Mouse (Mus musculus): Measurements from ENCODE around the gene Car9. TPM values are rescaled to one million over a fixed set of nuclear protein-coding genes. Genes with fewer than 3 reads are reported as not detected.

Gene Car9
- polyA plus RNA-seq, 1 experiment: 0.61 TPM

GRCm38 (mm10) chr4:43492821-43493185 is 14.0 kb upstream of the Car9 start, which contains the start of gene Ccdc107:
Ccdc107 (plus strand) TSS chr4:43492900.
- Histone ChIP-seq H3K27ac (ENCODE audit: insufficient read depth, low read length) (peak within 1 kb of the TSS; percentile 25; the same call in 1 of the 2 replicates), H3K4me3 (ENCODE audit: insufficient read depth, low read length) (peak within 1 kb of the TSS; percentile 80), H3K4me1 (ENCODE audit: control insufficient read depth, insufficient read depth, low read length) (no peaks in the 10 kb centered on the region)
- TF ChIP-seq POLR2A (IDR thresholded peaks at IDR 0.05; ENCODE audit: extremely low read depth, insufficient read depth, low read length): no peak

- Histone ChIP-seq H3K4me1 (ENCODE audit: control insufficient read depth, insufficient read depth, low read length) (no peaks in the 10 kb centered on the region), H3K4me3 (ENCODE audit: insufficient read depth, low read length) (peak overlapping the region; percentile 80), H3K27ac (ENCODE audit: insufficient read depth, low read length) (peak overlapping the region; percentile 25; the same call in 1 of the 2 replicates)
- TF ChIP-seq CTCF (IDR thresholded peaks at IDR 0.05; ENCODE audit: extremely low read depth, insufficient read depth, low read length) (no peak), POLR2A (IDR thresholded peaks at IDR 0.05; ENCODE audit: extremely low read depth, insufficient read depth, low read length) (peak; percentile 96)
Observed at GRCm38 (mm10) chr4:43493186-43493845, 13.4 kb upstream of the Car9 start.

- H3K27ac ChIP-seq (ENCODE audit: insufficient read depth, low read length): no peak overlapping the region
- no peak for TF ChIP-seq POLR2A (IDR thresholded peaks at IDR 0.05; ENCODE audit: extremely low read depth, insufficient read depth, low read length)
- TF ChIP-seq CTCF (IDR thresholded peaks at IDR 0.05; ENCODE audit: extremely low read depth, insufficient read depth, low read length): no peak
Observed at GRCm38 (mm10) chr4:43493846-43494240, 12.9 kb upstream of the Car9 start.

GRCm38 (mm10) chr4:43496587-43496986 is 10.2 kb upstream of the Car9 start:
- TF ChIP-seq POLR2A (IDR thresholded peaks at IDR 0.05; ENCODE audit: extremely low read depth, insufficient read depth, low read length) (no peak), CTCF (IDR thresholded peaks at IDR 0.05; ENCODE audit: extremely low read depth, insufficient read depth, low read length) (no peak)
- H3K4me1 ChIP-seq (ENCODE audit: control insufficient read depth, insufficient read depth, low read length): no peaks in the 10 kb centered on the region
- no peak overlapping the region for H3K27ac ChIP-seq (ENCODE audit: insufficient read depth, low read length)
- H3K4me3 ChIP-seq (ENCODE audit: insufficient read depth, low read length): no peak overlapping the region

More at GRCm38 (mm10) chr4:43493846-43494240, 12.9 kb upstream of the Car9 start:
- Histone ChIP-seq H3K4me3 (ENCODE audit: insufficient read depth, low read length) (peak overlapping the region; percentile 80), H3K4me1 (ENCODE audit: control insufficient read depth, insufficient read depth, low read length) (no peaks in the 10 kb centered on the region)

- Histone ChIP-seq H3K4me1 (ENCODE audit: control insufficient read depth, insufficient read depth, low read length) (no peaks in the 10 kb centered on the region), H3K27ac (ENCODE audit: insufficient read depth, low read length) (no peak overlapping the region), H3K4me3 (ENCODE audit: insufficient read depth, low read length) (no peak overlapping the region)
- TF ChIP-seq CTCF (IDR thresholded peaks at IDR 0.05; ENCODE audit: extremely low read depth, insufficient read depth, low read length) (no peak), POLR2A (IDR thresholded peaks at IDR 0.05; ENCODE audit: extremely low read depth, insufficient read depth, low read length) (no peak)
Observed at GRCm38 (mm10) chr4:43497405-43497804, 9.4 kb upstream of the Car9 start.

- H3K4me3 ChIP-seq (ENCODE audit: insufficient read depth, low read length): no peak overlapping the region
- TF ChIP-seq CTCF (IDR thresholded peaks at IDR 0.05; ENCODE audit: extremely low read depth, insufficient read depth, low read length): no peak
- no peak overlapping the region for H3K27ac ChIP-seq (ENCODE audit: insufficient read depth, low read length)
- H3K4me1 ChIP-seq (ENCODE audit: control insufficient read depth, insufficient read depth, low read length): no peaks in the 10 kb centered on the region
Observed at GRCm38 (mm10) chr4:43497946-43498345, 8.8 kb upstream of the Car9 start.

GRCm38 (mm10) chr4:43498983-43499382 is 7.8 kb upstream of the Car9 start:
- H3K27ac ChIP-seq (ENCODE audit: insufficient read depth, low read length): no peak overlapping the region
- H3K4me3 ChIP-seq (ENCODE audit: insufficient read depth, low read length): peak overlapping the region; percentile 42; the same call in 1 of the 2 replicates
- no peaks in the 10 kb centered on the region for H3K4me1 ChIP-seq (ENCODE audit: control insufficient read depth, insufficient read depth, low read length)
- TF ChIP-seq POLR2A (IDR thresholded peaks at IDR 0.05; ENCODE audit: extremely low read depth, insufficient read depth, low read length) (no peak), CTCF (IDR thresholded peaks at IDR 0.05; ENCODE audit: extremely low read depth, insufficient read depth, low read length) (0 out of 2 replicates have a peak, but pooled peaks have one; percentile 4)

GRCm38 (mm10) chr4:43499407-43500333 is 7.1 kb upstream of the Car9 start, which contains the start of gene Arhgef39:
Arhgef39 (minus strand) TSS chr4:43499695.
- H3K27ac ChIP-seq (ENCODE audit: insufficient read depth, low read length): no peak within 1 kb of the TSS
- peak within 1 kb of the TSS; percentile 42 for H3K4me3 ChIP-seq (ENCODE audit: insufficient read depth, low read length)
- H3K4me1 ChIP-seq (ENCODE audit: control insufficient read depth, insufficient read depth, low read length): no peaks in the 10 kb centered on the region
- TF ChIP-seq POLR2A (IDR thresholded peaks at IDR 0.05; ENCODE audit: extremely low read depth, insufficient read depth, low read length) (0 out of 2 replicates have a peak, but pooled peaks have one; percentile 49), CTCF (IDR thresholded peaks at IDR 0.05; ENCODE audit: extremely low read depth, insufficient read depth, low read length) (no peak)

GRCm38 (mm10) chr4:43503041-43503440 is 3.7 kb upstream of the Car9 start:
- H3K4me1 ChIP-seq (ENCODE audit: control insufficient read depth, insufficient read depth, low read length): no peaks in the 10 kb centered on the region
- H3K4me3 ChIP-seq (ENCODE audit: insufficient read depth, low read length): no peak overlapping the region
- TF ChIP-seq POLR2A (IDR thresholded peaks at IDR 0.05; ENCODE audit: extremely low read depth, insufficient read depth, low read length) (no peak), CTCF (IDR thresholded peaks at IDR 0.05; ENCODE audit: extremely low read depth, insufficient read depth, low read length) (no peak)
- no peak overlapping the region for H3K27ac ChIP-seq (ENCODE audit: insufficient read depth, low read length)
